Mouse (Mus musculus) WW6 (cell line): ENCODE data around the gene Dio3.

Source experiments
- DNase-seq: peaks from one replicate; pipeline ENCODE4 v3.0.0-alpha.2; 2013; ENCODE audit warnings: low read depth, low spot score

Dio3 gene

DNA sequence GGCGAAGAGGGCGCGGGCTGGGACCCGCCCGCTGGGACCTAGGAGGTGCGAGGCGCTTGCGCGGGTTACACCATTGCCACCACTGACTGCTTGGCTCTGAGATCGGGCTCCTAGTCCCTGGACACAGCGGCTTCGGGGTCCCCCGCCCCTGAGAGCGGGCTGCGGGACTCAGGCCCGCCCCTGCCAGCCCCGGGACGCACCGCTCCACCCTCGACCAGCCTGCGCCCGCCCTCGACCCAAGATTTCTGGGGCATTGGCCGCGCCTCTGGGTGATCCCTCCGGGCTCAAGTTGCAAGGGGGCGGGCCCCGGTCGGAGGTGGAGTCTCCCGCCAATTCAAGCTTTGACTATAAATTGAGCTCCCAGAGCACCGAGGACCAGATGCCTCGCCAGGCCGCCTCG, at the start of gene Dio3:
Gene Dio3 (plus strand): TSS at position 216 of the 400 bp plus-strand sequence.
- peak; percentile 60 for DNase-seq

GRCm38 (mm10) chr12:110230296-110230695, 48.6 kb upstream of the Dio3 start:
- no peak for DNase-seq

DNA sequence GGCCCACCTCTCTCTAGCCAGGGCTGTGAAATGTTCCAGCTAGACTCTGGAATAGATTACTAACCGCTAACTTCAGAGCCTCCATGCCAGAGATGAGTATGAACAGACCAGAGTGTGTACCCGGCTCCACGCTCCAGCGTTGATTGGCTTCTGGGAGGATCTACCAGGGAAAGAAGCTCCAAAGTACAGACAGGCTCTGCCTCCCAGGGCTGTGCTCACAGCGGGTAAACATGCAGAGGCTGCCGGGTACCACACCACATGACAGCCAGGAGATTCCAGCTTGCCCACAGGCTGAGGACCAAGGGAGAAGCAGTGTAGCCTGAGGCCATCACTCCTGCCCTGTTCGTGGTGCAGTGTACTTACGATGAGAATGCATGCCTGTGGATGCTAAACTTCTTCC, 48.1 kb upstream of the Dio3 start:
- no peak for DNase-seq

DNA sequence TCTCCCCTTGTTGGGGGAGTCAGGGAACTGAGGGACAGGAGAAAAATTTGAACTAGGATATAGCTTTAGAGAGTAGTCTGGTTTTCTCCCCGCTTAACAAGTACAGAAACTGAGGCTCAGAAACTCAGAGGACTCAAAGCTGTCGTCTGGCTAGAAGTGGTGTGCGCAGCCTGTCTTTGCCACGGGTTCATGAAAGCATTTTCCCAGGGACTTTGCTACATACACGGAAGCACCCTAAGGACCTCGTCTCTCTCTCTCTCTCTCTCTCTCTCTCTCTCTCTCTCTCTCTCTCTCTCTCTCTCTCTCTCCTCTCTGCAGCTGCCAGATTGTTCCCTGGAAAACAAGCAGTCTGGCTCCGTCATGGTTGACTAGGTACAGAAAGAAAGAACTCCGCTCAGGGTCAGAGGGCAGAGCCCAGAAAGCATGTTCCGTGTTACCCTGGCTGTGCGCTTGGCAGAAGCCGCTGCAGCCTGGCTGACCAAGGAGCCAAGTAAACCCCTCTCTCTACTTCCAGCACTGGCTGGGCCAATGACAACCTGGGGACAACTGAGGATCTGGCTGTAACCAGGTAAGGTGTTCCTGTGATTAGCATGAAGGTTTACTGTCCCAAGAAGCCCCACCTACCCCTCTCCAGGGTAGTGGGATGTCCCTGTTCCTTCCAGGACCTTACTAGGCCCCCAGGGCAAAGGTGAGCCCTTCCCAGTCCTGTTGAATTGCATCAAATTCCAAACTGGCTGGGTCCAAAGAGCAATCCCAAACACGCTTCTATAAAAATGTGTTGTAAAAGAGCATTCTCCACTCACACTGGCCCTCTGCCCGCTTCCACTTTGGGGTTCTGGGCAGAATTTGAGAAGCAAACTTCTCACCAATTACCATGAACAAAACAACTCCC, 46.9 kb upstream of the Dio3 start:
- DNase-seq, result no peak

DNA sequence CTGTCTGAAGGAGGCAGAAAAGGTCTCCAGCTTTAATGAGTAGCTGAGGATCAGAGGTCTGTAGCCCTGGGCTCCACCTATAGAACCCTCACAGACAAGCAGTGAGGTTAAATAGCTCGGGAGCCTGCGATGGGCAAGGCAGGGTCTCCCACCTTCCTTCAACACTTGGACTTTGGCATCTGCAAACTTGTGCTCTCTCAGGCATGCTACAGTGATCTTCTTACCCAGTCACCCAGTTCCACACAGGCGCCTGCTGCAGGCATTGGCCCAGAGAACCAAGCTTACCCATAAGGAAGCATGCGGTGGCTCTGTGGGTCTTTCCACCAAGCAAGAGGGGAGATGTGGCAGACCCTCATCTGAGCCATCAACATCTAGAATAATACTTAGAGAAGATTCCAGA, 43.0 kb upstream of the Dio3 start:
- no peak for DNase-seq

GRCm38 (mm10) chr12:110237046-110237445, 41.8 kb upstream of the Dio3 start:
- DNase-seq, result no peak

- DNase-seq, result no peak
Measured at GRCm38 (mm10) chr12:110239358-110239757, 39.5 kb upstream of the Dio3 start.

DNA sequence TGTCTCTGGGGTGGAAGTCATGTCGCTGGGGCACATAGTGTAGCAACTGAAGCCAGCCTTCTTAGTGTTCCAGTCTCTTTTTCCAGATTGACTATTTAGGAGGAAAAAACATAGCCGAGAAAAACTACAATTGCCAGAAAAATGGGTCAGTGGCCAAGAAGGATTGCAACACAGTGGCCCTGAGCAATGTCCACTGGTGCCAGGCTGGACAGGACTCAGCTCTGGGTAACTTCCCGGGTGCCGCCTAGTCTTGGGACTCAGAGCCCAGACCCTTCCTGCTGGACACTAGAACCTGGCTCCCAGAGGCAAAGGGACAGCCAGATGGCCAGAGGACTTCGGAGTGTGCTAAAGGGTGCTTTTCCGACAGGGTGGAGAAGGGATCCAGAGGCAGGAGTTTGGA, 34.3 kb upstream of the Dio3 start:
- DNase-seq, result no peak

DNA sequence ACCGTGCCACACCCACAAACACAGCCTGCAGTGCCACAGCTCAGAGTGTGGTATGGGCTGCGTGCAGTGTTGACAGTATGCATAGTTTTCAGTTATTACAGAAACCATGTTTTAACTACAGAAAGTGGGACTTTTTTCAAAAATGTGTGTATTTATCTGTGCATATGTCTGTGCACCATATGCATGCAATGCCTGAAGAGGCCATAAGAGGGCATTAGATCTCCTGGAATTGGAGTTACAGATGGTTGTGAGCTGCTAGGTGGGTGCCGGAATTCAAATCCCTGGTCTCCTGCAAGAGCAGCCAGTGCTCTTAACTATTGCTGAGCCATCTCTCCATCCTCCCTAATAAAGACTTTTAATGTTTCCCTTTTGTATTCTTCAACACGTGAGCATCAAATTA, 33.4 kb upstream of the Dio3 start:
- no peak for DNase-seq

DNA sequence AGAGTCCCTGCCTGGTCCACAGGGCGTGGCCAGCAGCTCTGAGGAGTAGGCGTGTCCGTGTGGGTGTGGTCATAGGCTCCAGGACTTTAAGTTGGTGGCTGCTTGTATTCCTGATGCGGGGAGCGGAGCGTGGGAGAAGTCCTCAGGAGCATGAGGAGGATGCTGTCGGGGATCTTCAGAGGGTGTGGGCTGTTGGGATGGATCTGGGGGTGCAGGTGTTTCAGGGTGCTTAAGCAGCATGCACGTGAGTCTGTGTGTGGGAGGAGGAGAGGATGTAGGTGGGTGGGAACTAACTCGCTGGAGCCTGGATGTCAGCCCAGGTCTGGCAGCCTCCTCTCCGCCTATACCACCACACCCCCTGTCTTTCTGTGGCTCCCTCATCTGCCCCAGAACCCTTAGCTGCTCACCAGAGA, 26.7 kb upstream of the Dio3 start:
- DNase-seq, result no peak

DNA sequence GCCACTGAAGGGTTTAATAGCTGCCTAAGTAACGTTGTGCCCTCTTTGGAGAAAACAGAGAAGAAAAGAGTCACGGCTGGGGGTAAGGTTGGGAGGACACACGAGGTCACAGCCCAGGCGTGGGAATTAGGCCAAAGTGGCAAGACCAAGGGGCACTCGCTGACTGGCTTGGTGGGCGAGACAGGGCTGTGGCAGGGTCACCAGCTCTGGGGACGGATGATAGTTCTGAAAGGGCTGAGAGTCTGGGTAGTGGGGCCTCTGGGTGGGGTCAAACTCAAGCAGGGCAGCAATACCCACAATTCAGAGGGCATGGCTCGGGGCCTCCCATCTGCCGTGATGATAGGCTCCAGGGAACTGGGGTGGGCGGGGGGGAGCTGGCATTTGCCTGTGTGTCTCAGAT, 23.1 kb upstream of the Dio3 start:
- DNase-seq, result no peak

DNA sequence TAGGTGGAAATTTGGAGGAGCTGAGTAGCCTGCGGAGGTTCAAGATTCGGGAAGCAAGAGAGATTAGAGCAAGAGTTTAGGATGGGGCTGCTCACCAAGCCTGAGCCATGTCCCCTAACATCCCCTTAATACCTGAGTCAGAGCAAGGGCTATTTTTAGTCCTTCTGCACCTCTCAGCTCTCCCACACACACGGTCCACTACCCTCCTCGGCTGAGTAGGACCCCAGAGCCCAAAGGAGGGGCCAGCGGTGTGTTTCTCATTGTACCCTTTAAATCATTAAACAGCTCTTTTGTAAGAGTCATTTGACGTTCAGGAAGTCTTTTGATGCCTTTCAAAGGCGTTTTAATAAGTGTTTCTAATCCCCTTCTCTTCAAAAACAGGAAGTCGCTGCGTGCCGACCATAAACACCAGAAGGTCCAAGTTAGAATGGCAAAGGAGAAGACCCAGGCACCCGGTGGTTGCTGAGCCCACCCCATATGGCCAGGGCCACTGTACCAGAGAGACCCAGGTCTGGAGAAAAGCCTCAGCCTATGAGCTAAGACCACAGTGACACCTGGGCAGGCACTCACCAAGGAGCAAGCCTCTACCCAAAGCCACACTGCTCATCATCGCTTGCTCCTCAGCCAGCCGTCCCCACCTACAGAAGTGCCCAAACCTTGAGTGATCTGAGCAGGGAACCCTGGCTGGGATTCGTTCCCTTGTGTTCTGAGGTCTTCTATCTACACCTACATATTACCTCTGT, 22.2 kb upstream of the Dio3 start:
- no peak for DNase-seq

- no peak for DNase-seq
Measured at GRCm38 (mm10) chr12:110268226-110268625, 10.6 kb upstream of the Dio3 start.

DNA sequence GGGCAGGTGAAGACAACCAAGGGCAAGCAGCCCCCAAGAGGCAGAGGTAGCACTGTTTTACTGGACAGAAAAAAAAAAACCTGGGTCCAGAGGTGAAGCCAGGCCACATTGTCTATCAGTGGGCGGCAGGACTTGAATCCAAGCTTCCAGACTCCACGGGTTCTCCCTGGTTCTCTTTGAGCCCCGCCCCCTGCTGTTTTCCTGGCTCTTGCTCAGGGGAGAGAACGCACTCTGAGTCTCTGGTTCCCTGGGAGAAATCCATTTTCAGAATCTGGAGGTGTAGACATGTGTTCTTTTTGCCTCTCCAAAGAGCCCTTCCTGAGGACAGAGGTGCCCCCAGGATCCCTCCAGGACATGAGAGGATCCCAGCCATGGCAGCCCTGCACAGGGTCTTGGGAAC, 9.2 kb upstream of the Dio3 start:
- DNase-seq, result no peak

DNA sequence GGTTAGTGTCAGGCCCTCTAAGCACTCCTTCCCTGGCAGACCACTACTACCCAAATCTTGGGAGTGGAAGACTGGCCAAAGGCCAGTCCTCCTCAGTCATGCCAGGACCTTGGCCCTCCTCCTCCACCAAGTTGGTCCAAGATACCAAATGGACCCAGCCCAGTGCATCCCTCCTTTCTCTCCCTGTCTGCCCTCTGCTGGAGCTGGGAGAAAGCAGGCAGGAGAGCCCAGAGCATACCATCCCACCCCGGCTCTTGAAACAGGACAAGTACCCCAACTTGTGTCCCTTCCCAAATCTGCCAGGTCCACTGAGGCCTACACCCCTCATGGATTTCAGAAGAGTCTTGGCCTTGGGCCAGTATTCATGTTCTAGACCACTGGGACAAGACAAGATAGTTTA, 2.8 kb upstream of the Dio3 start:
- no peak for DNase-seq

DNA sequence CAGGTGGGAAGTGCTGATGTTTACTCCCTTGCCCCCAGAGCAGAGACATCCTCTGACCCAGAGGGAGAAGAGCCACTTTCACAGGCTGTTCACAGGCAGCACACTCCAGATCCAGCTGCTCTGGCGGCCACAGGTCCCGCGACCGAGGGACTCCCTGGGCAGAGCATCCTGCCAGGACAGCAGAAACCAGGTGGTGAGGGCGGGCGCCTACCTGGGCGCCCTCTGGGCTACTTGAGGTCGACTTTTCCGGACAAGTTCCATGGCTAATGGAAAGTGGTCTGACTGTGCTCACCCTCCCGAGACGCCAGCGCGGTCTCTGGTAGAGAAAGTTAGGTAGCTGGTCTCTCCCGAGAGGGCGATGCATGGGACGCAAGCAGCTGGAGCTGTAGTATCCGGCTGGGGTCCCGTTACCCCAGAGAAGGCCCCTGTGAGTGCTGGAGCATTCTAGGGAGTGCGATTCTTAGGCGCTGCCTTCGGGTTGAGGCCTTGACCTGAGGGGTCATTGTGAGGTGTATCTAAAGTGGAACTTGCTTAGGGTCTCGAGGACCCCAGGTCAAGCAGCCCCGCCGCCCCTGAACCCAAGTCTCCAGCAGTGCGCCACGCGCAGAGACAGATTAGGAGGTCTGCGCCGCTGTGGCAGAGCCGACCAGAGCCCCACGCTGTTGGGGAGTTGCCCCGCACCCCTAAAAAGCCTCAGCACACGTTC, 1.5 kb upstream of the Dio3 start:
- DNase-seq, result no peak

GRCm38 (mm10) chr12:110277965-110278307, 932 bp upstream of the Dio3 start:
- no peak for DNase-seq

DNA sequence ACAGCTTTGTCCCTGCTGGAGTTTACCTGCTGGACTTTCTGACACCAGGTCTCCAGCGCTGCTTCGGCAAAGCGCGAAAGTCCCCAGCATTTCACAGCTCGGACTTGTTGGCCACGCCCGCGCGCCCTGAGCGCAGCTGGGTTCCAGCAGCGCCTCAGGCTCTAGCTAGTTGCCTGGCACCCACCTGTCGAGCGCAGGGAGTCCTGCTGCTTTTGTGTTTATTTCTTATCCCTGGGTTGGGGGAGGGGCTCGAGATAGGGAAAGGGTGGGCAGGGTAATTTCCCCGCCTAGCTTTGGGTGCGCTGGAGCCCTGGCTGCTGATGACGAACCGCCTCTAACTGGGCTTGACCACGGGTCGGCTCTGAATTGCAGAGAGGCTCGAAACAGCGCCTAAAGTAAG, 1.5 kb downstream of the Dio3 start:
- no peak for DNase-seq

DNA sequence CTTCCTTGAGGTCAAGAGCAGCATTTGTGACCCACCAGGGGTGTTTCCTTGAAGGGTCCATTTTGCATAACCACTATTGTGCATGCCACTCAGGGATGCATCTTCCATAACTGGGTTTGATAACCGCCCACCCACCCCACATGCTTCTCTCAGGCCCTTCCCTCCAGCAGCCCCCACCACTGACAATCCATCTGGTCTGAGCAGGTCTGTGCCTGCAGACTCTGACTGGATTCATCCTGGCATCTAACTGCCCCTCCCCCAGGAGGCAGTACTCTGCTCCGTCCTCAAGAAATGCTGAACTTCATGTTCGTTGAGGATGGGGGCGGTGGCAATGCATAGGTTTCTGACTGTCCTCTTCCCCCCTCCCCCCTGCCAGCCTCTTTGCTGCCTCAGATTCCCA, 4.9 kb downstream of the Dio3 start:
- DNase-seq, result no peak

- DNase-seq, result no peak
Measured at GRCm38 (mm10) chr12:110292816-110293215, 13.9 kb downstream of the Dio3 start.

DNA sequence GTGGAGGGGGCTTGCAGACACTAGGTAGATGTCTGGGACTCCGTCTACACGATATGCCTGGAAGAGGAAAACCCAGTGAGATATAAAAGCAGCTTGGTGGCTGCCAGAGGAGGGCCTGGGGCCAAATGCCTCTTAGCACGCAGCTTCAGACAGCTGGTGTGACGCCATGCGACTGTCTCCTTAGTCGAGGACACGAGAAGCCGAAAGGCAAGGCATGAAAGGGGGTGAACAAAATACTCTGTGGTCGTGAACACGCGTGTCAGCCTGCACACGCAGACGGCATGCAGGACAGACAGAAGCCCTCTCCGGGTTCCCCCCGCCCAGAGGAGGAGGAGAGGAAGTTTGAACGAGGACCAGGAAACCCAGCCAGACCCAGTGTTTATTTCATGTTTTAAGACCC, 16.0 kb downstream of the Dio3 start:
- DNase-seq, result no peak

- no peak for DNase-seq
Measured at GRCm38 (mm10) chr12:110298653-110299052, 19.8 kb downstream of the Dio3 start.

- no peak for DNase-seq
Measured at GRCm38 (mm10) chr12:110319696-110320095, 40.8 kb downstream of the Dio3 start.
